Mouse (Mus musculus) heart, postnatal 0 days (tissue): ENCODE measurements around the gene B230104I21Rik. TPM values are rescaled to one million over a fixed set of nuclear protein-coding genes. Genes with fewer than 3 reads are reported as not detected.

ENCODE experiments used
- ATAC-seq: fragments of 200-750 bp; cut with Nextera tagmentation; 2 replicates; pipeline ENCODE4 v1.8.0; 2017; ENCODE audit warnings: low read depth, moderate number of reproducible peaks, moderate library complexity; ENCODE audit not compliant: insufficient read depth
- DNase-seq: peaks from one replicate; pipeline ENCODE4 v3.0.0-alpha.2; 2016; ENCODE audit warnings: low spot score
- H3K27ac ChIP-seq: fragments of 300-500 bp; sonication (generic); 2 replicates; pipeline ENCODE4 v1.5.1; 2014; ENCODE audit warnings: low read depth, mild to moderate bottlenecking
- H3K27me3 ChIP-seq: fragments of 300-500 bp; sonication (generic); 2 replicates; pipeline ENCODE4 v1.6.1; 2014; ENCODE audit warnings: low read length, mixed read lengths; ENCODE audit not compliant: control insufficient read depth, insufficient read depth
- H3K36me3 ChIP-seq: fragments of 300-500 bp; sonication (generic); replicated peaks from 2 replicates; pipeline ENCODE4 v1.6.1; 2014; ENCODE audit warnings: low read length, mixed read lengths; ENCODE audit not compliant: control insufficient read depth, insufficient read depth
- H3K4me1 ChIP-seq: fragments of 300-500 bp; sonication (generic); 2 replicates; pipeline ENCODE4 v1.6.1; 2014; ENCODE audit warnings: antibody characterized with exemption; ENCODE audit not compliant: control insufficient read depth, insufficient read depth
- H3K4me2 ChIP-seq: fragments of 300-500 bp; sonication (generic); 2 replicates; pipeline ENCODE4 v1.6.1; 2014; ENCODE audit warnings: low read depth, mild to moderate bottlenecking, low read length, moderate library complexity
- H3K4me3 ChIP-seq: fragments of 300-500 bp; sonication (generic); 2 replicates; pipeline ENCODE4 v1.5.1; 2014; ENCODE audit warnings: low read depth, low read length
- H3K9ac ChIP-seq: fragments of 300-500 bp; sonication (generic); replicated peaks from 2 replicates; pipeline ENCODE4 v1.6.1; 2014; ENCODE audit warnings: low read depth, low read length, mixed read lengths
- H3K9me3 ChIP-seq: fragments of 300-500 bp; sonication (generic); replicated peaks from 2 replicates; pipeline ENCODE4 v1.6.1; 2016; ENCODE audit warnings: low read length; ENCODE audit not compliant: control insufficient read depth
- CTCF ChIP-seq: IDR thresholded peaks from 2 replicates; pipeline ENCODE4 v1.5.1; 2016; ENCODE audit warnings: antibody characterized with exemption, control low read depth, low read depth
- EP300 ChIP-seq: IDR thresholded peaks from 2 replicates; pipeline ENCODE4 v1.6.1; 2016; ENCODE audit warnings: antibody characterized with exemption, low read depth
- WGBS: fragments of 180-500 bp; shearing (Covaris S2); extraction: QIAGEN DNeasy Blood & Tissue Kit; methylation state at CpG from one replicate; pipeline ENCODE4 v1.1.7; 2014; 5-methylcytosine and 5-hydroxymethylcytosine counted together
- polyA plus RNA-seq: library from polyadenylated mRNA; unstranded; fragments of >200 nt; fragmentation: Nextera tagmentation; extraction: Ambion mirVana; gene quantifications from 2 replicates; pipeline ENCODE4 v1.2.1, GENCODE M21; 2015
- total RNA-seq: library from RNA; depleted of rRNA; stranded (reverse); fragments of >200 nt; gene quantifications from 2 replicates; pipeline ENCODE4 v1.2.3, GENCODE M21; 2014; ENCODE audit warnings: low replicate concordance; rRNA removed

The B230104I21Rik gene
- total RNA-seq (not detected in 2 replicates), polyA plus RNA-seq (not detected in 2 replicates)

GRCm38 (mm10) chr4:154335761-154336160 lies at the start of gene B230104I21Rik:
TSS of gene B230104I21Rik (plus strand) at chr4:154336127.
- Histone ChIP-seq H3K27me3 (no peaks in the 10 kb centered on the region), H3K36me3 (peaks cover 3% of the 10 kb centered on the region), H3K27ac (peak within 1 kb of the TSS; percentile 68), H3K4me2 (peak within 1 kb of the TSS; percentile 38), H3K4me1 (peaks cover 20% of the 10 kb centered on the region), H3K9ac (no peak within 1 kb of the TSS), H3K4me3 (0 out of 2 replicates have a peak within 1 kb of the TSS, but pooled peaks have one; percentile 8), H3K9me3 (no peaks in the 10 kb centered on the region)
- 77% methylated on average over 12 of the region's 12 CpGs for WGBS
- TF ChIP-seq CTCF, result no peak
- TF ChIP-seq EP300, result no peak
- DNase-seq (no peak), ATAC-seq (no peak)

DNA sequence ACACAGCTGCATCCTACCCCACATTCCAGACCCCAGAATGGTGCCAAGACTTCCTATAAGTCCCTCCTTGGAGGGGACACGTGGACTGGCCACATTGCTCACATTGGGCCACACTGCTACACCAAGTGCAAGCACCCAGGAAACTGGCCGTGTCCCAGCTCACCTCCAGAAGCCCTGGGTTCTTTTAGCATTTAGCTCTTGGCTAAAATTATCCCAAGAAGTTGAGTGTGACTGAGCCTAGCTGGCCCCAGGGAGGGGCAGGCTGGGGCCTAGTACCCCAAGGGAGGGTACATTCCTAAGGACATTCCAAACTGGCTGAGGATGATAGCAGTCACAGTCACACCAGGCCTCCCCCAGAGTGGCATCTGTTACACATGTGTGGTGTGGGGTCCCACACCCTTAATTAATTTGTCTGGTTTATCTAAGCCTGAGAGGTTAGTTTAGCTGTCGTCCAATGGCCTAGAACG lies 42.2 kb upstream of the B230104I21Rik start:
- 31% methylated on average over 4 of the region's 4 CpGs for WGBS
- no peaks in the 10 kb centered on the region for H3K27me3 ChIP-seq
- no peak overlapping the region for H3K4me3 ChIP-seq
- ATAC-seq (peak; percentile 53; the same call in 1 of the 2 replicates), DNase-seq (no peak)
- TF ChIP-seq CTCF (no peak), EP300 (no peak)
- 0 out of 2 replicates have a peak overlapping the region, but pooled peaks have one; percentile 30 for H3K27ac ChIP-seq
- H3K4me2 ChIP-seq, result no peak overlapping the region
- no peak overlapping the region for H3K9ac ChIP-seq
- peaks cover 12% of the 10 kb centered on the region for H3K4me1 ChIP-seq
- H3K9me3 ChIP-seq, result no peaks in the 10 kb centered on the region
- H3K36me3 ChIP-seq, result no peaks in the 10 kb centered on the region

DNA sequence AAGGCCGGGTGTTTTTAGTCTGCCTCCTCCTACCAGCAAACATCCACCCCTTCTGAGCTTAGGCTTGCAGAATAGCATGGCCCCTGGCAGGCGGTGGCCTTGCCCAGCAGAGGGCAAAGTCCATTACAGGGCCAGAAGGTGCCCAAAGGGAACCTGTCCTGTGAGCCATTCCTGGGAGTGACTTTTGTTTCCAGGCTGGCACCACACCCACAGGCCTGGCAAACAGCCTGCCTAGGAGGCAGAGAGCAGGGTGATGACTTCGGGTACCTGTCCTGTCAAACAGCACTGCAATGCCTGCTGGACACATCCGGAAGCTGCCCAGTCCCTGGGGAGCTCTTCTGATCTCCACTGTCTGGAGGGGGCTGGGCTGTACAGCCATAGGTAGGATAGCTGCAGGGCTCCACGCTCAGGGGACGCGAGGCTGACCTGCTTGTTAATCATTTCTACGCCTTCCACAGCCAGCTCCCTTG lies 41.6 kb upstream of the B230104I21Rik start:
- ATAC-seq (0 out of 2 replicates have a peak, but pooled peaks have one; percentile 28), DNase-seq (no peak)
- TF ChIP-seq EP300 (no peak), CTCF (no peak)
- 0 out of 2 replicates have a peak overlapping the region, but pooled peaks have one; percentile 30 for H3K27ac ChIP-seq
- WGBS, result 51% methylated on average over 8 of the region's 8 CpGs
- H3K4me3 ChIP-seq, result no peak overlapping the region
- no peaks in the 10 kb centered on the region for H3K36me3 ChIP-seq
- no peaks in the 10 kb centered on the region for H3K9me3 ChIP-seq
- peaks cover 12% of the 10 kb centered on the region for H3K4me1 ChIP-seq
- peaks cover 4% of the 10 kb centered on the region for H3K27me3 ChIP-seq
- no peak overlapping the region for H3K4me2 ChIP-seq
- H3K9ac ChIP-seq, result no peak overlapping the region

- Histone ChIP-seq H3K9me3 (no peaks in the 10 kb centered on the region), H3K9ac (no peak overlapping the region), H3K4me1 (peaks cover 18% of the 10 kb centered on the region), H3K27me3 (peaks cover 22% of the 10 kb centered on the region), H3K4me2 (no peak overlapping the region), H3K27ac (no peak overlapping the region), H3K4me3 (no peak overlapping the region), H3K36me3 (no peaks in the 10 kb centered on the region)
- DNase-seq (no peak), ATAC-seq (no peak)
- no peak for TF ChIP-seq EP300
- no peak for TF ChIP-seq CTCF
- 43% methylated on average over 9 of the region's 9 CpGs for WGBS
These were observed 38.2 kb upstream of the B230104I21Rik start for GRCm38 (mm10) chr4:154297761-154298160.

GRCm38 (mm10) chr4:154299541-154300271 lies 36.2 kb upstream of the B230104I21Rik start:
- DNase-seq (no peak), ATAC-seq (peak; percentile 54)
- H3K4me3 ChIP-seq, result peak overlapping the region; percentile 48
- H3K9me3 ChIP-seq, result no peaks in the 10 kb centered on the region
- H3K36me3 ChIP-seq, result no peaks in the 10 kb centered on the region
- 1% methylated on average over 48 of the region's 66 CpGs for WGBS
- H3K4me2 ChIP-seq, result peak overlapping the region; percentile 91
- H3K27me3 ChIP-seq, result peaks cover 22% of the 10 kb centered on the region
- TF ChIP-seq CTCF, result no peak
- no peak for TF ChIP-seq EP300
- H3K27ac ChIP-seq, result no peak overlapping the region
- peaks cover 6% of the 10 kb centered on the region; the same call in 1 of the 2 replicates for H3K4me1 ChIP-seq
- H3K9ac ChIP-seq, result peak overlapping the region; percentile 35; the same call in 1 of the 2 replicates
